8 mouse cellular contexts compared by ENCODE assay signal in genomic region chr3:41555491-41556381, GRCm38 (mm10). TPM values are rescaled to one million over a fixed set of nuclear protein-coding genes. Genes with fewer than 3 reads are reported as not detected.
DNase-seq lines count a peak whose midpoint lies in the region; ATAC-seq and TF ChIP-seq lines count a peak whose summit lies in the region.

TSS of gene Jade1 (plus strand) at chr3:41555731.

- TF ChIP-seq CTCF in lung, postnatal 0 days (IDR thresholded peaks at IDR 0.05) = no peak

- ATAC-seq in lung, embryonic 15.5 days (ENCODE audit: borderline replicate concordance, extremely low read depth, low FRiP score, low TSS enrichment) = no peak
- no peak for ATAC-seq in lung, postnatal 0 days
- no peak for ATAC-seq in heart, embryonic 13.5 days (ENCODE audit: extremely low read depth, insufficient number of reproducible peaks, low FRiP score, low TSS enrichment)
- no peak for ATAC-seq in stomach, embryonic 15.5 days (ENCODE audit: insufficient read depth, low FRiP score, low read depth)

- no peak for DNase-seq in lung, postnatal 0 days (ENCODE audit: low spot score)
- DNase-seq in embryonic facial prominence, embryonic 10.5 days (ENCODE audit: low spot score) = no peak
- DNase-seq in left cerebral cortex, postnatal 14 days (ENCODE audit: low spot score in 2 of 2) = no peak
- no peak for DNase-seq in B cell, adult 2 months
- DNase-seq in frontal cortex, postnatal 14 days (ENCODE audit: low spot score in 2 of 2) = no peak

- no peak within 1 kb of the TSS for H3K4me3 ChIP-seq in lung, embryonic 15.5 days
- H3K4me3 ChIP-seq in lung, postnatal 0 days (ENCODE audit: low read depth, low read length) = no peak within 1 kb of the TSS
- H3K4me3 ChIP-seq in embryonic facial prominence, embryonic 10.5 days = no peak within 1 kb of the TSS
- H3K4me3 ChIP-seq in heart, embryonic 13.5 days = no peak within 1 kb of the TSS
- no peak within 1 kb of the TSS for H3K4me3 ChIP-seq in stomach, embryonic 15.5 days (replicated peaks)

- no peaks in the 10 kb centered on the region for H3K4me1 ChIP-seq in lung, embryonic 15.5 days
- no peaks in the 10 kb centered on the region for H3K4me1 ChIP-seq in lung, postnatal 0 days (ENCODE audit: insufficient read depth, low read depth, low read length)
- H3K4me1 ChIP-seq in embryonic facial prominence, embryonic 10.5 days = no peaks in the 10 kb centered on the region
- H3K4me1 ChIP-seq in heart, embryonic 13.5 days = peaks cover 20% of the 10 kb centered on the region
- H3K4me1 ChIP-seq in stomach, embryonic 15.5 days = no peaks in the 10 kb centered on the region

- no peaks in the 10 kb centered on the region for H3K27me3 ChIP-seq in lung, embryonic 15.5 days
- H3K27me3 ChIP-seq in lung, postnatal 0 days (replicated peaks; ENCODE audit: insufficient read depth, low read length) = no peaks in the 10 kb centered on the region
- H3K27me3 ChIP-seq in embryonic facial prominence, embryonic 10.5 days (replicated peaks; ENCODE audit: low read depth, poor library complexity, severe bottlenecking) = no peaks in the 10 kb centered on the region
- H3K27me3 ChIP-seq in heart, embryonic 13.5 days (replicated peaks) = no peaks in the 10 kb centered on the region
- no peaks in the 10 kb centered on the region for H3K27me3 ChIP-seq in stomach, embryonic 15.5 days (replicated peaks)

- 96% methylated on average over 35 of the region's 36 CpGs for WGBS in lung, embryonic 15.5 days
- 96% methylated on average over 35 of the region's 36 CpGs for WGBS in lung, postnatal 0 days
- 96% methylated on average over 36 of the region's 36 CpGs for WGBS in embryonic facial prominence, embryonic 10.5 days
- WGBS in heart, embryonic 13.5 days = 94% methylated on average over 36 of the region's 36 CpGs
- 96% methylated on average over 35 of the region's 36 CpGs for WGBS in stomach, embryonic 15.5 days

- no peak for TF ChIP-seq EP300 in lung, postnatal 0 days (IDR thresholded peaks at IDR 0.05)

- no peaks in the 10 kb centered on the region for H3K36me3 ChIP-seq in lung, embryonic 15.5 days
- no peaks in the 10 kb centered on the region for H3K36me3 ChIP-seq in lung, postnatal 0 days (ENCODE audit: insufficient read depth, low read length)
- H3K36me3 ChIP-seq in embryonic facial prominence, embryonic 10.5 days (replicated peaks) = no peaks in the 10 kb centered on the region
- no peaks in the 10 kb centered on the region for H3K36me3 ChIP-seq in heart, embryonic 13.5 days
- H3K36me3 ChIP-seq in stomach, embryonic 15.5 days = no peaks in the 10 kb centered on the region

- no peak within 1 kb of the TSS for H3K4me2 ChIP-seq in lung, embryonic 15.5 days
- no peak within 1 kb of the TSS for H3K4me2 ChIP-seq in lung, postnatal 0 days (replicated peaks; ENCODE audit: low read depth, low read length)
- no peak within 1 kb of the TSS for H3K4me2 ChIP-seq in heart, embryonic 13.5 days
- H3K4me2 ChIP-seq in stomach, embryonic 15.5 days = no peak within 1 kb of the TSS

- H3K9ac ChIP-seq in lung, embryonic 15.5 days = no peak within 1 kb of the TSS
- H3K9ac ChIP-seq in lung, postnatal 0 days (replicated peaks; ENCODE audit: low read depth) = no peak within 1 kb of the TSS
- H3K9ac ChIP-seq in heart, embryonic 13.5 days = no peak within 1 kb of the TSS
- no peak within 1 kb of the TSS for H3K9ac ChIP-seq in stomach, embryonic 15.5 days

- intact Hi-C loops in left cerebral cortex, postnatal 14 days (cut with DNase I) = no loop called here

- no peaks in the 10 kb centered on the region for H3K9me3 ChIP-seq in lung, embryonic 15.5 days
- H3K9me3 ChIP-seq in lung, postnatal 0 days (ENCODE audit: low read length) = no peaks in the 10 kb centered on the region
- H3K9me3 ChIP-seq in embryonic facial prominence, embryonic 10.5 days = peaks cover 5% of the 10 kb centered on the region; the same call in 1 of the 2 replicates
- no peaks in the 10 kb centered on the region for H3K9me3 ChIP-seq in heart, embryonic 13.5 days
- no peaks in the 10 kb centered on the region for H3K9me3 ChIP-seq in stomach, embryonic 15.5 days

- no peak within 1 kb of the TSS for H3K27ac ChIP-seq in lung, embryonic 15.5 days
- no peak within 1 kb of the TSS for H3K27ac ChIP-seq in lung, postnatal 0 days (ENCODE audit: low read length)
- no peak within 1 kb of the TSS for H3K27ac ChIP-seq in embryonic facial prominence, embryonic 10.5 days (replicated peaks)
- H3K27ac ChIP-seq in heart, embryonic 13.5 days (replicated peaks) = no peak within 1 kb of the TSS
- H3K27ac ChIP-seq in stomach, embryonic 15.5 days = no peak within 1 kb of the TSS

RNA-seq across cellular contexts. Expression of gene Jade1, which starts in this region (rescaled TPM):
- polyA plus RNA-seq in lung, embryonic 15.5 days (2015; fragmentation: Nextera tagmentation; extraction: Ambion mirVana) = 10.9 and 11.0 TPM in 2 replicates
- polyA plus RNA-seq in lung, postnatal 0 days (2015; fragmentation: Nextera tagmentation; extraction: Ambion mirVana) = 6.0 and 7.7 TPM in 2 replicates
- 15.5 and 18.8 TPM in 2 replicates for polyA plus RNA-seq in embryonic facial prominence, embryonic 10.5 days (2016; fragmentation: Nextera tagmentation; extraction: Ambion mirVana)
- polyA plus RNA-seq in heart, embryonic 13.5 days (2015; fragmentation: Nextera tagmentation; extraction: Ambion mirVana) = 12.4 and 13.5 TPM in 2 replicates
- 10 to 100 TPM; 28.6 to 30.1 TPM for total RNA-seq in left cerebral cortex, postnatal 14 days (2021)
- polyA plus RNA-seq in stomach, embryonic 15.5 days (2015; fragmentation: Nextera tagmentation; extraction: Ambion mirVana) = 17.0 and 17.5 TPM in 2 replicates
